Mouse (Mus musculus): ENCODE results near the gene Igfbp6.

DNA sequence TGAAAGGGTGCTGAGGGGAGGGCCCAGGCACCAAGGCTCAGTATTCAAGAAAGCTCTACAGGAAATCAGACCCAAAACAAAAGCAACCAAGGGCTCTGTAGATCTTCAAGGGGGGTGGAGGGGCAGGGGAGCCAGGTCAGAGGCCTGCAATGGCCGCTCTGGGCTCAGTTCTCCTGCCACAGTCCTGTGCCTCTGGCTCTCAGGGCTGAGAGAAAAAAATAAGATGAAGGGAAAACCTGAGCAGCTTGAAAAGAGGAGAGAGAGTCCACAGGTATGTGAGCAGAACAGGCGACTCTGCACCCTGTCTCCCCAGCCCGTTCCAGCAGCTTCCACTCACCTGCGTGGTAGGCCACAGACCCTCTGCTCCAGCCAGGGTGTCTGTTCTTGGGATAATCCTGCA is 25.6 kb upstream of the Igfbp6 start:
- TF ChIP-seq CTCF (IDR thresholded peaks at IDR 0.05; ENCODE audit: extremely low read depth, insufficient read depth, insufficient read length, insufficient replicate concordance) (no peak), POLR2A (IDR thresholded peaks at IDR 0.05; ENCODE audit: low read depth, low read length) (no peak)
